Mouse (Mus musculus): ENCODE measurements around the gene Uhmk1. TPM values are rescaled to one million over a fixed set of nuclear protein-coding genes. Genes with fewer than 3 reads are reported as not detected.

Gene Uhmk1
- polyA plus RNA-seq, 1 experiment from 2014 or later, result 8.7 TPM

- ATAC-seq (replicated peaks; ENCODE audit: low FRiP score), result peak; percentile 79
These were observed 41.0 kb downstream of the Uhmk1 start for GRCm38 (mm10) chr1:170173991-170174813.

GRCm38 (mm10) chr1:170167781-170168180 lies 47.4 kb downstream of the Uhmk1 start:
- H3K4me2 ChIP-seq, result no peak overlapping the region
- H3K4me1 ChIP-seq, result no peaks in the 10 kb centered on the region
- H3K9me3 ChIP-seq (replicated peaks), result no peaks in the 10 kb centered on the region
- peaks cover 15% of the 10 kb centered on the region for H3K36me3 ChIP-seq
- H3K27me3 ChIP-seq, result no peaks in the 10 kb centered on the region
- 92% methylated on average over 6 of the region's 6 CpGs for WGBS
- no peak overlapping the region for H3K9ac ChIP-seq
- ATAC-seq (replicated peaks; ENCODE audit: low FRiP score), result no peak
- H3K27ac ChIP-seq, result no peak overlapping the region
- H3K4me3 ChIP-seq (replicated peaks), result no peak overlapping the region

More at GRCm38 (mm10) chr1:170173991-170174813, 41.0 kb downstream of the Uhmk1 start:
- H3K27ac ChIP-seq, result peak overlapping the region; percentile 93
- H3K9ac ChIP-seq, result peak overlapping the region; percentile 75
- H3K9me3 ChIP-seq (replicated peaks), result no peaks in the 10 kb centered on the region
- 1% methylated on average over 49 of the region's 50 CpGs for WGBS
- no peaks in the 10 kb centered on the region for H3K36me3 ChIP-seq
- peak overlapping the region; percentile 74 for H3K4me2 ChIP-seq
- H3K27me3 ChIP-seq, result no peaks in the 10 kb centered on the region
- H3K4me3 ChIP-seq (replicated peaks), result peak overlapping the region; percentile 80
- peaks cover 13% of the 10 kb centered on the region for H3K4me1 ChIP-seq

- Histone ChIP-seq H3K9ac (no peak overlapping the region), H3K4me2 (no peak overlapping the region), H3K27ac (no peak overlapping the region), H3K27me3 (no peaks in the 10 kb centered on the region), H3K36me3 (peaks cover 38% of the 10 kb centered on the region), H3K4me1 (peaks cover 6% of the 10 kb centered on the region; the same call in 1 of the 2 replicates), H3K4me3 (replicated peaks) (no peak overlapping the region), H3K9me3 (replicated peaks) (no peaks in the 10 kb centered on the region)
- WGBS, result 88% methylated on average over 3 of the region's 3 CpGs
- ATAC-seq (replicated peaks; ENCODE audit: low FRiP score), result no peak
These were observed 50.3 kb downstream of the Uhmk1 start for GRCm38 (mm10) chr1:170164913-170165312.

- Histone ChIP-seq H3K4me3 (replicated peaks) (no peak overlapping the region), H3K9me3 (replicated peaks) (no peaks in the 10 kb centered on the region), H3K4me2 (no peak overlapping the region), H3K4me1 (peaks cover 6% of the 10 kb centered on the region; the same call in 1 of the 2 replicates), H3K27ac (peak overlapping the region; percentile 14; the same call in 1 of the 2 replicates), H3K36me3 (peaks cover 44% of the 10 kb centered on the region), H3K27me3 (no peaks in the 10 kb centered on the region), H3K9ac (no peak overlapping the region)
- 79% methylated on average over 2 of the region's 2 CpGs for WGBS
- 0 out of 2 replicates have a peak, but pooled peaks have one; percentile 43 for ATAC-seq (replicated peaks; ENCODE audit: low FRiP score)
These were observed 51.1 kb downstream of the Uhmk1 start for GRCm38 (mm10) chr1:170164053-170164614.

GRCm38 (mm10) chr1:170163398-170163943 lies 51.7 kb downstream of the Uhmk1 start:
- Histone ChIP-seq H3K4me3 (replicated peaks) (no peak overlapping the region), H3K36me3 (peaks cover 50% of the 10 kb centered on the region), H3K9ac (no peak overlapping the region), H3K27me3 (no peaks in the 10 kb centered on the region), H3K27ac (peak overlapping the region; percentile 14; the same call in 1 of the 2 replicates), H3K4me1 (peaks cover 6% of the 10 kb centered on the region; the same call in 1 of the 2 replicates), H3K9me3 (replicated peaks) (no peaks in the 10 kb centered on the region), H3K4me2 (no peak overlapping the region)
- WGBS, result 84% methylated on average over 3 of the region's 3 CpGs
- no peak for ATAC-seq (replicated peaks; ENCODE audit: low FRiP score)

- 72% methylated on average over 6 of the region's 6 CpGs for WGBS
- no peak overlapping the region for H3K9ac ChIP-seq
- H3K9me3 ChIP-seq (replicated peaks), result no peaks in the 10 kb centered on the region
- no peak overlapping the region for H3K27ac ChIP-seq
- no peaks in the 10 kb centered on the region for H3K27me3 ChIP-seq
- H3K4me1 ChIP-seq, result peaks cover 6% of the 10 kb centered on the region; the same call in 1 of the 2 replicates
- no peak overlapping the region for H3K4me2 ChIP-seq
- no peak overlapping the region for H3K4me3 ChIP-seq (replicated peaks)
- ATAC-seq (replicated peaks; ENCODE audit: low FRiP score), result no peak
- peaks cover 63% of the 10 kb centered on the region for H3K36me3 ChIP-seq
These were observed 53.3 kb downstream of the Uhmk1 start for GRCm38 (mm10) chr1:170161852-170162251.

- peaks cover 60% of the 10 kb centered on the region for H3K36me3 ChIP-seq
- no peaks in the 10 kb centered on the region for H3K27me3 ChIP-seq
- no peak for ATAC-seq (replicated peaks; ENCODE audit: low FRiP score)
- H3K9me3 ChIP-seq (replicated peaks), result no peaks in the 10 kb centered on the region
- no peak overlapping the region for H3K27ac ChIP-seq
- WGBS, result 60% methylated on average over 3 of the region's 3 CpGs
- H3K9ac ChIP-seq, result no peak overlapping the region
- H3K4me1 ChIP-seq, result peaks cover 6% of the 10 kb centered on the region; the same call in 1 of the 2 replicates
- no peak overlapping the region for H3K4me3 ChIP-seq (replicated peaks)
- H3K4me2 ChIP-seq, result no peak overlapping the region
These were observed 54.7 kb downstream of the Uhmk1 start for GRCm38 (mm10) chr1:170160397-170160938.

GRCm38 (mm10) chr1:170159707-170160106 lies 55.5 kb downstream of the Uhmk1 start:
- no peak overlapping the region for H3K27ac ChIP-seq
- whole genome bisulfite sequencing, result 87% methylated on average over 2 of the region's 2 CpGs
- H3K36me3 ChIP-seq, result peaks cover 63% of the 10 kb centered on the region

GRCm38 (mm10) chr1:170155761-170156160 lies 59.4 kb downstream of the Uhmk1 start:
- ATAC-seq (replicated peaks; ENCODE audit: low FRiP score), result no peak
- peaks cover 51% of the 10 kb centered on the region for H3K36me3 ChIP-seq
- no peak overlapping the region for H3K27ac ChIP-seq
- 91% methylated on average over 5 of the region's 5 CpGs for WGBS
- H3K9me3 ChIP-seq (replicated peaks), result no peaks in the 10 kb centered on the region
- H3K9ac ChIP-seq, result no peak overlapping the region
- H3K4me3 ChIP-seq (replicated peaks), result no peak overlapping the region
- peaks cover 2% of the 10 kb centered on the region; the same call in 1 of the 2 replicates for H3K4me1 ChIP-seq
- H3K27me3 ChIP-seq, result no peaks in the 10 kb centered on the region
- no peak overlapping the region for H3K4me2 ChIP-seq

More at GRCm38 (mm10) chr1:170159707-170160106, 55.5 kb downstream of the Uhmk1 start:
- Histone ChIP-seq H3K4me3 (replicated peaks) (no peak overlapping the region), H3K9me3 (replicated peaks) (no peaks in the 10 kb centered on the region), H3K4me1 (peaks cover 6% of the 10 kb centered on the region; the same call in 1 of the 2 replicates), H3K4me2 (no peak overlapping the region), H3K27me3 (no peaks in the 10 kb centered on the region), H3K9ac (no peak overlapping the region)
- no peak for ATAC-seq (replicated peaks; ENCODE audit: low FRiP score)

GRCm38 (mm10) chr1:170155298-170155697 lies 59.9 kb downstream of the Uhmk1 start:
- no peaks in the 10 kb centered on the region for H3K27me3 ChIP-seq
- H3K4me2 ChIP-seq, result no peak overlapping the region
- H3K27ac ChIP-seq, result no peak overlapping the region
- peaks cover 2% of the 10 kb centered on the region; the same call in 1 of the 2 replicates for H3K4me1 ChIP-seq
- H3K9ac ChIP-seq, result no peak overlapping the region
- WGBS, result 78% methylated on average over 2 of the region's 2 CpGs
- no peak overlapping the region for H3K4me3 ChIP-seq (replicated peaks)
- peaks cover 51% of the 10 kb centered on the region for H3K36me3 ChIP-seq
- ATAC-seq (replicated peaks; ENCODE audit: low FRiP score), result no peak
- H3K9me3 ChIP-seq (replicated peaks), result no peaks in the 10 kb centered on the region

- no peaks in the 10 kb centered on the region for H3K9me3 ChIP-seq (replicated peaks)
- no peak overlapping the region for H3K4me3 ChIP-seq (replicated peaks)
- 84% methylated on average over 8 of the region's 8 CpGs for WGBS
These were observed 61.2 kb downstream of the Uhmk1 start for GRCm38 (mm10) chr1:170153986-170154385.

GRCm38 (mm10) chr1:170152552-170152951 lies 62.6 kb downstream of the Uhmk1 start:
- Histone ChIP-seq H3K27me3 (no peaks in the 10 kb centered on the region), H3K4me2 (no peak overlapping the region), H3K9me3 (replicated peaks) (no peaks in the 10 kb centered on the region), H3K4me1 (no peaks in the 10 kb centered on the region), H3K4me3 (replicated peaks) (no peak overlapping the region), H3K9ac (no peak overlapping the region), H3K27ac (no peak overlapping the region), H3K36me3 (peaks cover 50% of the 10 kb centered on the region)
- ATAC-seq (replicated peaks; ENCODE audit: low FRiP score), result no peak
- 88% methylated on average over 2 of the region's 2 CpGs for WGBS

More at GRCm38 (mm10) chr1:170153986-170154385, 61.2 kb downstream of the Uhmk1 start:
- H3K9ac ChIP-seq, result no peak overlapping the region
- H3K36me3 ChIP-seq, result peaks cover 53% of the 10 kb centered on the region
- no peak overlapping the region for H3K27ac ChIP-seq
- H3K27me3 ChIP-seq, result no peaks in the 10 kb centered on the region
- H3K4me2 ChIP-seq, result no peak overlapping the region
- no peak for ATAC-seq (replicated peaks; ENCODE audit: low FRiP score)
- no peaks in the 10 kb centered on the region for H3K4me1 ChIP-seq
